In genomic region chr11:96006367-96006851, GRCm38 (mm10) we compare ENCODE assay signal across 8 mouse cellular contexts. TPM values are rescaled to one million over a fixed set of nuclear protein-coding genes. Genes with fewer than 3 reads are reported as not detected.
DNase-seq lines count a peak whose midpoint lies in the region; ATAC-seq and TF ChIP-seq lines count a peak whose summit lies in the region.

No protein-coding gene starts in this region.

- H3K36me3 ChIP-seq in kidney, adult 2 months (ENCODE audit: control insufficient read depth, insufficient read depth, low read length), result no peaks in the 10 kb centered on the region
- H3K36me3 ChIP-seq in embryonic facial prominence, embryonic 13.5 days, result no peaks in the 10 kb centered on the region

- peak; percentile 51 for DNase-seq in kidney, postnatal 10 days
- DNase-seq in kidney, adult 2 months, result no peak
- DNase-seq in heart, postnatal 10 days, result peak; percentile 49 to 56
- peak; percentile 29 to 37 for DNase-seq in lung, postnatal 4 days
- no peak for DNase-seq in Muller cell, postnatal 12 days (ENCODE audit: inconsistent ontology term)
- no peak for DNase-seq in right cerebral cortex, adult 2 months (ENCODE audit: low spot score in 2 of 2)

- no peak for TF ChIP-seq CTCF in kidney, adult 2 months (conservative IDR thresholded peaks at IDR 0.05; ENCODE audit: insufficient read depth, insufficient read length, low read depth, low read length)

- 1% methylated on average over 33 of the region's 33 CpGs for WGBS in kidney, adult 2 months
- under 1% methylated on average over 33 of the region's 33 CpGs for WGBS in embryonic facial prominence, embryonic 13.5 days

- peak overlapping the region; percentile 85 for H3K4me2 ChIP-seq in embryonic facial prominence, embryonic 13.5 days

- H3K4me1 ChIP-seq in kidney, adult 2 months (ENCODE audit: control insufficient read depth, insufficient read depth, low read length), result no peaks in the 10 kb centered on the region
- H3K4me1 ChIP-seq in embryonic facial prominence, embryonic 13.5 days, result peaks cover 27% of the 10 kb centered on the region

- H3K9ac ChIP-seq in embryonic facial prominence, embryonic 13.5 days, result peak overlapping the region; percentile 97

- H3K27me3 ChIP-seq in kidney, adult 2 months (replicated peaks; ENCODE audit: control insufficient read depth, insufficient read depth, low read length), result peaks cover 28% of the 10 kb centered on the region
- H3K27me3 ChIP-seq in embryonic facial prominence, embryonic 13.5 days, result no peaks in the 10 kb centered on the region

- ATAC-seq in embryonic facial prominence, embryonic 13.5 days (ENCODE audit: insufficient number of reproducible peaks, insufficient read depth, low FRiP score, low TSS enrichment, low read depth), result no peak
- ATAC-seq in frontal cortex, adult (ENCODE audit: low TSS enrichment), result no peak

- intact Hi-C loops in heart, postnatal 10 days (cut with DNase I), result loop anchor here (5.0 to 10.0 kb wide), 2 partner anchors 196 to 268 kb away; partner anchors contain the start of gene Hoxb9

- H3K27ac ChIP-seq in kidney, adult 2 months (ENCODE audit: insufficient read depth, low read depth, low read length), result no peak overlapping the region
- peak overlapping the region; percentile 99 for H3K27ac ChIP-seq in embryonic facial prominence, embryonic 13.5 days

- no peak for TF ChIP-seq POLR2A in kidney, adult 2 months (IDR thresholded peaks at IDR 0.05; ENCODE audit: low read depth, low read length)

- no peak overlapping the region for H3K4me3 ChIP-seq in kidney, adult 2 months (ENCODE audit: insufficient read depth, low read depth, low read length)
- peak overlapping the region; percentile 87 for H3K4me3 ChIP-seq in embryonic facial prominence, embryonic 13.5 days

- H3K9me3 ChIP-seq in embryonic facial prominence, embryonic 13.5 days, result no peaks in the 10 kb centered on the region

RNA-seq across cellular contexts. Expression of gene Igf2bp1, which starts 0.7 kb away (rescaled TPM):
- polyA plus RNA-seq in kidney, adult 2 months (2012; rRNA removed), result 1.0 and 1.1 TPM in 2 replicates
- 52.6 and 65.4 TPM in 2 replicates for polyA plus RNA-seq in embryonic facial prominence, embryonic 13.5 days (2015; fragmentation: Nextera tagmentation; extraction: Ambion mirVana)
- total RNA-seq in heart, postnatal 10 days (2021), result under 1 TPM; 0.45 to 0.72 TPM

RNA-seq across cellular contexts. Expression of gene Gip, which starts 17.9 kb away (rescaled TPM):
- not detected in 2 replicates for polyA plus RNA-seq in kidney, adult 2 months (2012; rRNA removed)
- polyA plus RNA-seq in embryonic facial prominence, embryonic 13.5 days (2015; fragmentation: Nextera tagmentation; extraction: Ambion mirVana), result not detected in 2 replicates
- total RNA-seq in heart, postnatal 10 days (2021), result not detected

RNA-seq across cellular contexts. Expression of gene Snf8, which starts 28.3 kb away (rescaled TPM):
- 35.5 and 45.9 TPM in 2 replicates for polyA plus RNA-seq in kidney, adult 2 months (2012; rRNA removed)
- 95.5 and 107 TPM in 2 replicates for polyA plus RNA-seq in embryonic facial prominence, embryonic 13.5 days (2015; fragmentation: Nextera tagmentation; extraction: Ambion mirVana)
- 10 to 100 TPM; 54.3 to 56.9 TPM for total RNA-seq in heart, postnatal 10 days (2021)

RNA-seq across cellular contexts. Expression of gene Ube2z, which starts 58.8 kb away (rescaled TPM):
- 36.0 and 38.8 TPM in 2 replicates for polyA plus RNA-seq in kidney, adult 2 months (2012; rRNA removed)
- polyA plus RNA-seq in embryonic facial prominence, embryonic 13.5 days (2015; fragmentation: Nextera tagmentation; extraction: Ambion mirVana), result 39.8 and 43.2 TPM in 2 replicates
- 10 to 100 TPM; 41.6 to 46.4 TPM for total RNA-seq in heart, postnatal 10 days (2021)

Comparison
In these comparisons a context has a peak if more than half of its experiments do, and no peak if none do; other contexts are left out.
1. DNase-seq: peak in kidney, postnatal 10 days (single experiment), heart, postnatal 10 days (2 of 2) and lung, postnatal 4 days (2 of 2); none in kidney, adult 2 months (single experiment), Muller cell, postnatal 12 days (single experiment) and right cerebral cortex, adult 2 months (0 of 2).
2. RNA of gene Igf2bp1, which starts 0.7 kb away (polyA plus RNA-seq): 52.6 to 65.4 TPM in embryonic facial prominence, embryonic 13.5 days; 1.0 to 1.1 TPM in kidney, adult 2 months; every median in the first group is over 10 times any median in the second.